Mouse (Mus musculus) bone marrow, adult 2 months (tissue): Measurements from ENCODE around the gene Tmem9. TPM values are rescaled to one million over a fixed set of nuclear protein-coding genes. Genes with fewer than 3 reads are reported as not detected.
A peak's percentile ranks its signal among the peaks of the same experiment; 100 is the strongest.

Experiments
- H3K27ac ChIP-seq: fragments of 200-500 bp; 2 replicates; pipeline ENCODE4 v1.5.1; 2012; ENCODE audit warnings: low read depth, mild to moderate bottlenecking, control low read depth, inconsistent platforms, low read length; ENCODE audit not compliant: control insufficient read depth, poor library complexity, insufficient read depth
- H3K4me1 ChIP-seq: fragments of 200-500 bp; 2 replicates; pipeline ENCODE4 v1.6.1; 2011; ENCODE audit warnings: low read length; ENCODE audit not compliant: control insufficient read depth, insufficient read depth
- H3K4me3 ChIP-seq: fragments of 200-500 bp; replicated peaks from 2 replicates; pipeline ENCODE3; 2011; ENCODE audit warnings: mild to moderate bottlenecking, low read depth, low read length, control low read depth; ENCODE audit not compliant: control insufficient read depth
- CTCF ChIP-seq: fragments of 200-500 bp; IDR thresholded peaks from 2 replicates; pipeline ENCODE4 v1.5.1; 2011; ENCODE audit warnings: low read length, control low read depth; ENCODE audit not compliant: control insufficient read depth, insufficient read depth
- POLR2A ChIP-seq: fragments of 200-500 bp; IDR thresholded peaks from 2 replicates; pipeline ENCODE4 v1.6.1; 2011; ENCODE audit warnings: low read depth, mild to moderate bottlenecking, control low read depth, low read length, borderline replicate concordance; ENCODE audit not compliant: control insufficient read depth
- WGBS: fragments of 180-500 bp; shearing (Covaris S2); methylation state at CpG from one replicate; pipeline ENCODE4 v1.1.7; 2018; 5-methylcytosine and 5-hydroxymethylcytosine counted together
- polyA plus RNA-seq: library from polyadenylated mRNA; stranded (reverse); fragments of >200 nt; gene quantifications from 2 replicates; pipeline ENCODE4 v1.2.4, GENCODE M21; 2011; ENCODE audit warnings: low replicate concordance; ENCODE audit not compliant: missing spikeins, insufficient read depth, insufficient read length

Tmem9 gene
- polyA plus RNA-seq, 1 experiment, result 24.6 TPM

GRCm38 (mm10) chr1:136052547-136052946, 44.6 kb downstream of the Tmem9 start, which contains the start of gene Cacna1s:
Gene Cacna1s (plus strand): TSS chr1:136052750.
- TF ChIP-seq CTCF, result no peak
- no peak for TF ChIP-seq POLR2A
- Histone ChIP-seq H3K4me3 (no peak within 1 kb of the TSS), H3K4me1 (no peaks in the 10 kb centered on the region), H3K27ac (no peak within 1 kb of the TSS)
- 59% methylated on average over 11 of the region's 11 CpGs for WGBS

- Histone ChIP-seq H3K27ac (no peak overlapping the region), H3K4me1 (no peaks in the 10 kb centered on the region), H3K4me3 (no peak overlapping the region)
- 69% methylated on average over 3 of the region's 3 CpGs for WGBS
- TF ChIP-seq POLR2A (no peak), CTCF (no peak)
Observed at GRCm38 (mm10) chr1:136055771-136056170, 47.8 kb downstream of the Tmem9 start.

- no peak overlapping the region for H3K27ac ChIP-seq
- H3K4me3 ChIP-seq, result no peak overlapping the region
- 40% methylated on average over 3 of the region's 3 CpGs for whole genome bisulfite sequencing
- TF ChIP-seq CTCF (no peak), POLR2A (no peak)
- no peaks in the 10 kb centered on the region for H3K4me1 ChIP-seq
Observed at GRCm38 (mm10) chr1:136058594-136058993, 50.6 kb downstream of the Tmem9 start.

- Histone ChIP-seq H3K4me1 (no peaks in the 10 kb centered on the region), H3K27ac (no peak overlapping the region), H3K4me3 (no peak overlapping the region)
- 67% methylated on average over 9 of the region's 9 CpGs for WGBS
- TF ChIP-seq POLR2A, result no peak
Observed at GRCm38 (mm10) chr1:136061041-136061789, 53.3 kb downstream of the Tmem9 start.

- WGBS, result 89% methylated on average over 7 of the region's 7 CpGs
- Histone ChIP-seq H3K4me1 (no peaks in the 10 kb centered on the region), H3K4me3 (no peak overlapping the region), H3K27ac (no peak overlapping the region)
- TF ChIP-seq CTCF (no peak), POLR2A (no peak)
Observed at GRCm38 (mm10) chr1:136061790-136062141, 53.8 kb downstream of the Tmem9 start.

GRCm38 (mm10) chr1:136063991-136064390, 56.0 kb downstream of the Tmem9 start:
- TF ChIP-seq POLR2A (no peak), CTCF (no peak)
- H3K27ac ChIP-seq, result no peak overlapping the region
- no peaks in the 10 kb centered on the region for H3K4me1 ChIP-seq
- 65% methylated on average over 5 of the region's 5 CpGs for WGBS
- no peak overlapping the region for H3K4me3 ChIP-seq

GRCm38 (mm10) chr1:136066621-136067020, 58.7 kb downstream of the Tmem9 start:
- Histone ChIP-seq H3K4me3 (no peak overlapping the region), H3K4me1 (no peaks in the 10 kb centered on the region), H3K27ac (no peak overlapping the region)
- TF ChIP-seq POLR2A, result no peak
- no peak for TF ChIP-seq CTCF
- 35% methylated on average over 1 of the region's 1 CpGs for WGBS

GRCm38 (mm10) chr1:136067579-136067978, 59.6 kb downstream of the Tmem9 start:
- no peak overlapping the region for H3K4me3 ChIP-seq
- WGBS, result 47% methylated on average over 3 of the region's 3 CpGs
- no peak overlapping the region for H3K27ac ChIP-seq
- no peak for TF ChIP-seq CTCF
- no peak for TF ChIP-seq POLR2A
- H3K4me1 ChIP-seq, result no peaks in the 10 kb centered on the region

GRCm38 (mm10) chr1:136076086-136076485, 68.1 kb downstream of the Tmem9 start:
- no peaks in the 10 kb centered on the region for H3K4me1 ChIP-seq
- H3K27ac ChIP-seq, result no peak overlapping the region
- TF ChIP-seq POLR2A, result no peak
- peak; percentile 66 for TF ChIP-seq CTCF
- WGBS, result 2% methylated on average over 3 of the region's 3 CpGs
- H3K4me3 ChIP-seq, result no peak overlapping the region
